ENCODE assay signal across 29 mouse cellular contexts in the genomic region with DNA sequence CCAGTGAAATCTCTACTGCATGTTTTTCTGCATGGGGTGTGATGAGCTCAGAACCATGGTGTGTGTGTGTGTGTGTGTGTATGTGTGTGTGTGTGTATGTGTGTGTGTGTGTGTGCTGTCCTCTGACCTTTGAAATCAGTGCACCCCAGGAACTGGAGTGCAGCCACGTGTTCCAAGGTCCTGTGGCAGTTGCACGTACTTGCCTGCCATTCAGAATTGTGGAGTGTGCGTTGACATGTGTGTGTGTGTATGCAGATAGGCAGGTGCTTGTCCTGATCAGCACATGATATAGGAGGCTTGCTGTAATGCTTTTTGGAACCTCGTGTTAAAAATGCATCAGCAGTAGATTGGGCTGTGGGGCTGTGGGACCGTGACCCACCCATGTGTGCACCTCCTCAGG. TPM values are rescaled to one million over a fixed set of nuclear protein-coding genes. Genes with fewer than 3 reads are reported as not detected.
"Had no signal": no experiment of that assay in that cellular context is flagged by ENCODE, and none has a peak within 500 bp of the region (broad histone marks: within the 10 kb centered on the region; RNA-seq: fewer than 3 reads in every experiment).

No protein-coding gene starts in this region.

- H3K9ac ChIP-seq: limb, embryonic 13.5 days; liver, embryonic 14.5 days; liver, postnatal 0 days; lung, embryonic 14.5 days; midbrain, embryonic 12.5 days; midbrain, embryonic 15.5 days; neural tube, embryonic 12.5 days; neural tube, embryonic 15.5 days had no signal

- H3K36me3 ChIP-seq: limb, embryonic 10.5 days; limb, embryonic 13.5 days; midbrain, embryonic 12.5 days; midbrain, embryonic 15.5 days; neural tube, embryonic 12.5 days; neural tube, embryonic 15.5 days had no signal

- H3K4me2 ChIP-seq: limb, embryonic 13.5 days; lung, embryonic 14.5 days; midbrain, embryonic 12.5 days; midbrain, embryonic 15.5 days; neural tube, embryonic 12.5 days; neural tube, embryonic 15.5 days had no signal

- H3K9me3 ChIP-seq: limb, embryonic 10.5 days; limb, embryonic 13.5 days; midbrain, embryonic 12.5 days; midbrain, embryonic 15.5 days; neural tube, embryonic 12.5 days; neural tube, embryonic 15.5 days had no signal

- H3K27ac ChIP-seq: kidney, postnatal 0 days; layer of hippocampus, adult 2 months; limb, embryonic 10.5 days; limb, embryonic 13.5 days; liver, embryonic 14.5 days; macrophage; midbrain, embryonic 12.5 days; midbrain, embryonic 15.5 days; neural tube, embryonic 12.5 days; neural tube, embryonic 15.5 days; stomach, postnatal 0 days had no signal

- H3K27me3 ChIP-seq: limb, embryonic 13.5 days; midbrain, embryonic 12.5 days; midbrain, embryonic 15.5 days; neural tube, embryonic 12.5 days; neural tube, embryonic 15.5 days had no signal

- ATAC-seq: liver, postnatal 0 days; lung, postnatal 0 days; midbrain, embryonic 15.5 days had no signal

- H3K4me3 ChIP-seq: layer of hippocampus, adult 2 months; limb, embryonic 10.5 days; limb, embryonic 13.5 days; midbrain, embryonic 12.5 days; midbrain, embryonic 15.5 days; neural tube, embryonic 12.5 days; neural tube, embryonic 15.5 days had no signal

- H3K4me1 ChIP-seq: limb, embryonic 10.5 days; limb, embryonic 13.5 days; midbrain, embryonic 12.5 days; neural tube, embryonic 12.5 days; neural tube, embryonic 15.5 days had no signal

- DNase-seq: kidney, postnatal 25 days; layer of hippocampus, adult 9-11 months; liver; liver, postnatal 0 days; lung, embryonic 14.5 days; right cerebral cortex, adult 18-20 months; right cerebral cortex, postnatal 14 days; right cerebral cortex, postnatal 4 days; thymus, adult 2 months; thymus, postnatal 14 days; thymus, postnatal 4 days had no signal

RNA-seq across cellular contexts. Expression of a gene that starts 1.8 kb away (rescaled TPM):
- total RNA-seq: layer of hippocampus, adult 2 months; left cerebral cortex, adult 18-20 months; left cerebral cortex, postnatal 25 days; megakaryocyte, adult 5-6 weeks had no signal
- polyA plus RNA-seq: kidney, postnatal 0 days; large intestine, adult 2 months; limb, embryonic 10.5 days; limb, embryonic 13.5 days; lung, embryonic 14.5 days; lung, postnatal 0 days; macrophage; midbrain, embryonic 12.5 days; midbrain, embryonic 15.5 days; neural tube, embryonic 12.5 days; neural tube, embryonic 15.5 days; stomach, embryonic 14.5 days; stomach, postnatal 0 days had no signal

RNA-seq across cellular contexts. Expression of a gene that starts 38.2 kb away (rescaled TPM):
- total RNA-seq: megakaryocyte, adult 5-6 weeks had no signal
- polyA plus RNA-seq: limb, embryonic 10.5 days; liver, postnatal 0 days; macrophage; midbrain, embryonic 12.5 days; neural tube, embryonic 12.5 days had no signal

RNA-seq across cellular contexts. Expression of a gene that starts 53.8 kb away (rescaled TPM):
- total RNA-seq: layer of hippocampus, adult 2 months; layer of hippocampus, postnatal 25 days; left cerebral cortex, adult 18-20 months; left cerebral cortex, postnatal 25 days; megakaryocyte, adult 5-6 weeks had no signal
- polyA plus RNA-seq: kidney, postnatal 0 days; limb, embryonic 10.5 days; limb, embryonic 13.5 days; liver, embryonic 14.5 days; liver, postnatal 0 days; lung, embryonic 14.5 days; macrophage; midbrain, embryonic 12.5 days; midbrain, embryonic 15.5 days; neural tube, embryonic 12.5 days; neural tube, embryonic 15.5 days had no signal
